Mouse (Mus musculus): ENCODE measurements at regions not wholly inside any gene's neighbourhood (a gene's known extent, or its start where the extent isn't known, plus 50 kb on each side); places are given as distances from the start of the nearest gene placed in this dataset.

DNA sequence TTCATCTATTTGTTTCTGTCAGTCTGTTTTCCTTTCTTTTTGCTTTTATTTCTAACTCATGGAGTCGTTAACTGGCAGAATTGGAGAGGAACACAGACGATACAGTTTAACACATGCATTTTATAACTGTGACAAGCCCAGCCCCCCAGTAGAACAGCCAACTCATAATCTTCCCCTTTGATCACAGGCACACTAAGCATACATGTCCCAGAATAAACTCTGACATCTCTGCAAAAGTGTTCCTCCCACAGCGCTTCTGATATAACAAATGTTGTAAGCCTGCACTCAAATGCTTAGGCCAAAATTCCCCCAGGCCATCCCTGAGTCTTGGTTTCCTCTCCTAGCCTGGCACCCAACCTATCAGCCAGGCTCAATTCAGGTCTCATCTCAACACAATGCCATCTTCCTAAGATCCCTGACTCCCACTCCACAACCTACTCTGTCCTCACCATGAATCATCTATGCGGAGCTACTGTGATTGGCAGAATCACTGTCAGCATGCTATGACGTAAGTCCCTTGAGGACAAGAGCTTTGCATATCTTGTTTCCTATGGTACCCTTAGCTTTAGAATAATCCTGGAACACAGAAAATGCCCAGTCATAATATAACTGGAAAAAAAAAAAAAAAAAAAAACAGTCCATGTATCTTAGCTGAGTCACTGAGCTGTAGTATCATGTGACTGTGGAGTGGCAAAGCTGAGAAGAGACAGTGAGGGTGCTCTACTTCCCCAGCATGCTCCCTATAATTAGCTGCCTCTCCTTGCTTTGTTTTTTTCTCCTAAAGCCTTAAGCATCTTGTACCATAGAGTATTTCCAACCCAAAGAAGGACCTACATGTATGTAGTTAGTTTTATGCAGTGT is 146.7 kb downstream of the Plk2 start:
- TF ChIP-seq ELF1 (IDR thresholded peaks at IDR 0.05; ENCODE audit: low read depth, low read length), result no peak
- TF ChIP-seq CTCF (conservative IDR thresholded peaks at IDR 0.05 in 1 of 2, IDR thresholded peaks at IDR 0.05 in 1 of 2; ENCODE audit: low read depth in 2 of 2, low read length in 2 of 2), result no peak
- peak; percentile 80; the same call in 1 of the 2 replicates for TF ChIP-seq JUND (conservative IDR thresholded peaks at IDR 0.05; ENCODE audit: low read depth, low read length)
- no peak for TF ChIP-seq MAX (IDR thresholded peaks at IDR 0.05; ENCODE audit: low read length)
- peak; percentile 65 for TF ChIP-seq BHLHE40 (IDR thresholded peaks at IDR 0.05; ENCODE audit: low read depth, low read length)
- no peak for TF ChIP-seq POLR2A (IDR thresholded peaks at IDR 0.05; ENCODE audit: low read depth, low read length)

All from CH12.LX (cell line).